Comparison of ENCODE assay signal across 9 mouse cellular contexts in the genomic region with DNA sequence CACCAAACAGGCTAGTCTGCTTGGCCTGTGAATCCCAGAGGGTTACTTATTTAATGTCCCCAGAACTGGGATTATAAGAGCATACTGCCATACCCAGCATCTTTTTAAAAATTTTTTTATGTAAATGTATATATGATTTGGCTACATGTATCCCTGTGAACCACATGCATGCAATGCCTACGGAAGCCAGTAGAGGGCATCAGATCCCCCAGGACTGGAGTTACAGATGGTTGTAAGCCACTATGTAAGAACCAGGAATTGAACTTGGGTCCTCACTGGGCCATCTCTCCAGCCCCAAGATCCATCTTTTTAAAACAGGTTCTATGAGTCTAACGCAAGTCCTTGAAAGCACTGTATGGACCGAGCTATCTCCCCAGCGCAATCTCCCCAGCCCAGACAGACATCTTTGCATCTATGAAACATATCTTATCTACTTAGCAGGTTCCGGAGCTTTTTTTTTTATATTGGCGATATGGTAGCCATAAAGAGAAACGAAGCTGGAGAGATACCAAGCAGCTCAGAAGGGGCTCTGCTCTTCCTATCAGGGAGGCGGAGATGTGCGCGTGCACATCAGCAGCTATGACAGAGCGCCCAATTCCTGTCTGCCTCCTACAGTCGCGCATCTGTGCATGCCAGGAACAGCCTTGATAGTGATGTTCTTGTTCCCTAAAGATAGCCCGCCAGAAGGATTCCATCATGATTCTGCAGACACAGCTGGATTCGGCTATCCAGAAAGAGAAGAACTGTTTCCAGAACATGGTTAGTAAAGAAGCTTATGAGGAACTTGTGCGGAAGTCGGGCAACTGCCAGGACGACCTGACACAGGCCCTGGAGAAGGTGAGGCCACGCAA. TPM values are rescaled to one million over a fixed set of nuclear protein-coding genes. Genes with fewer than 3 reads are reported as not detected.
A peak's percentile ranks its signal among the peaks of the same experiment; 100 is the strongest.
DNase-seq lines count a peak whose midpoint lies in the region; ATAC-seq and TF ChIP-seq lines count a peak whose summit lies in the region.
"Had no signal": no experiment of that assay in that cellular context is flagged by ENCODE, and none has a peak within 500 bp of the region (broad histone marks: within the 10 kb centered on the region; RNA-seq: fewer than 3 reads in every experiment).

No protein-coding gene starts in this region.

- ATAC-seq in midbrain, postnatal 0 days (ENCODE audit: low FRiP score), result no peak

- intact Hi-C loops in gastrocnemius, postnatal 14 days (cut with DNase I; ENCODE audit: low total_unique reads), result no loop called here

- H3K9me3 ChIP-seq in midbrain, postnatal 0 days (ENCODE audit: low read length), result no peaks in the 10 kb centered on the region

- no peak for TF ChIP-seq POLR2A in bone marrow, adult 2 months (IDR thresholded peaks at IDR 0.05; ENCODE audit: borderline replicate concordance, control insufficient read depth, low read depth, low read length)

- no peaks in the 10 kb centered on the region for H3K4me1 ChIP-seq in bone marrow, adult 2 months (ENCODE audit: control insufficient read depth, insufficient read depth, low read length)
- peaks cover 5% of the 10 kb centered on the region; the same call in 1 of the 2 replicates for H3K4me1 ChIP-seq in midbrain, postnatal 0 days (ENCODE audit: insufficient read depth, low read length)

- no peak overlapping the region for H3K9ac ChIP-seq in midbrain, postnatal 0 days (replicated peaks; ENCODE audit: low read length, poor library complexity, severe bottlenecking)

- TF ChIP-seq CTCF in bone marrow, adult 2 months (IDR thresholded peaks at IDR 0.05; ENCODE audit: control insufficient read depth, insufficient read depth, low read length), result peak; percentile 39
- peak; percentile 65 for TF ChIP-seq CTCF in midbrain, postnatal 0 days (IDR thresholded peaks at IDR 0.05)

- H3K27me3 ChIP-seq in midbrain, postnatal 0 days (ENCODE audit: insufficient read depth, low read length), result no peaks in the 10 kb centered on the region

- H3K4me3 ChIP-seq in bone marrow, adult 2 months (replicated peaks; ENCODE audit: control insufficient read depth, low read depth, low read length), result no peak overlapping the region
- H3K4me3 ChIP-seq in midbrain, postnatal 0 days (ENCODE audit: low read depth, low read length), result no peak overlapping the region

- WGBS in bone marrow, adult 2 months, result 84% methylated on average over 19 of the region's 19 CpGs
- 89% methylated on average over 19 of the region's 19 CpGs for WGBS in midbrain, postnatal 0 days

- H3K27ac ChIP-seq in bone marrow, adult 2 months (ENCODE audit: control insufficient read depth, insufficient read depth, low read depth, low read length, poor library complexity), result no peak overlapping the region
- H3K27ac ChIP-seq in midbrain, postnatal 0 days (ENCODE audit: low read depth, low read length), result no peak overlapping the region

- no peak overlapping the region for H3K4me2 ChIP-seq in midbrain, postnatal 0 days (ENCODE audit: low read depth, low read length, poor library complexity, severe bottlenecking)

- DNase-seq in gastrocnemius, adult 18-20 months (ENCODE audit: low spot score), result peak; percentile 26
- no peak for DNase-seq in gastrocnemius, postnatal 4 days (ENCODE audit: low spot score in 2 of 2)
- DNase-seq in ovary, postnatal 36 days (ENCODE audit: low spot score), result peak; percentile 35
- DNase-seq in ovary, postnatal 10 days (ENCODE audit: low spot score), result no peak
- peak; percentile 62 for DNase-seq in induced T-regulatory cell, adult 2 months (ENCODE audit: low read depth)
- DNase-seq in midbrain, postnatal 0 days (ENCODE audit: low spot score), result peak; percentile 42
- DNase-seq in gastrocnemius, postnatal 14 days, result no peak

- H3K36me3 ChIP-seq in midbrain, postnatal 0 days (ENCODE audit: insufficient read depth, low read length), result no peaks in the 10 kb centered on the region

RNA-seq across cellular contexts. Expression of a gene that starts 30.3 kb away (rescaled TPM):
- 10 to 100 TPM; 10.3 to 11.4 TPM for total RNA-seq in gastrocnemius, adult 18-20 months (2021)
- total RNA-seq in gastrocnemius, postnatal 4 days (2021), result 10 to 100 TPM; 19.4 to 22.5 TPM
- polyA plus RNA-seq in bone marrow, adult 2 months (2011; ENCODE audit: insufficient read depth, insufficient read length, low replicate concordance, missing spikeins), result 13.6 and 27.3 TPM in 2 replicates
- total RNA-seq in midbrain, postnatal 0 days (2014; rRNA removed), result 24.3 and 25.2 TPM in 2 replicates
- polyA plus RNA-seq in midbrain, postnatal 0 days (2015; fragmentation: Nextera tagmentation; extraction: Ambion mirVana), result 13.4 and 13.5 TPM in 2 replicates
- total RNA-seq in gastrocnemius, postnatal 14 days (2021), result 10 to 100 TPM; 10.1 to 10.3 TPM

RNA-seq across cellular contexts. Expression of a gene that starts 30.3 kb away (rescaled TPM):
- total RNA-seq in gastrocnemius, adult 18-20 months (2021), result 1 to 10 TPM; 5.5 to 7.3 TPM
- total RNA-seq in gastrocnemius, postnatal 4 days (2021), result 1 to 10 TPM; 7.7 to 9.2 TPM
- polyA plus RNA-seq in bone marrow, adult 2 months (2011; ENCODE audit: insufficient read depth, insufficient read length, low replicate concordance, missing spikeins), result 7.0 and 16.2 TPM in 2 replicates
- 10.0 and 14.3 TPM in 2 replicates for total RNA-seq in midbrain, postnatal 0 days (2014; rRNA removed)
- 33.5 TPM in 2 replicates for polyA plus RNA-seq in midbrain, postnatal 0 days (2015; fragmentation: Nextera tagmentation; extraction: Ambion mirVana)
- total RNA-seq in gastrocnemius, postnatal 14 days (2021), result 1 to 10 TPM; 6.2 to 6.4 TPM

RNA-seq across cellular contexts. Expression of a gene that starts 41.5 kb away (rescaled TPM):
- total RNA-seq in gastrocnemius, adult 18-20 months (2021), result not detected
- not detected for total RNA-seq in gastrocnemius, postnatal 4 days (2021)
- polyA plus RNA-seq in bone marrow, adult 2 months (2011; ENCODE audit: insufficient read depth, insufficient read length, low replicate concordance, missing spikeins), result not detected in 2 replicates
- total RNA-seq in midbrain, postnatal 0 days (2014; rRNA removed), result 2.2 and 2.7 TPM in 2 replicates
- polyA plus RNA-seq in midbrain, postnatal 0 days (2015; fragmentation: Nextera tagmentation; extraction: Ambion mirVana), result 1.2 TPM in 2 replicates
- under 1 TPM in 1 of 2 experiments, not detected in 1; 0.06 TPM for total RNA-seq in gastrocnemius, postnatal 14 days (2021)

RNA-seq across cellular contexts. Expression of a gene that starts 43.6 kb away (rescaled TPM):
- 10 to 100 TPM; 12.9 to 28.3 TPM for total RNA-seq in gastrocnemius, adult 18-20 months (2021)
- 10 to 100 TPM in 1 of 2 experiments, 1 to 10 TPM in 1; 8.1 to 27.6 TPM for total RNA-seq in gastrocnemius, postnatal 4 days (2021)
- 219 and 732 TPM in 2 replicates for polyA plus RNA-seq in bone marrow, adult 2 months (2011; ENCODE audit: insufficient read depth, insufficient read length, low replicate concordance, missing spikeins)
- 1.6 TPM in 1 of 2 replicates, not detected in the other for total RNA-seq in midbrain, postnatal 0 days (2014; rRNA removed)
- polyA plus RNA-seq in midbrain, postnatal 0 days (2015; fragmentation: Nextera tagmentation; extraction: Ambion mirVana), result 0.12 and 0.26 TPM in 2 replicates
- total RNA-seq in gastrocnemius, postnatal 14 days (2021), result 1 to 10 TPM; 2.1 to 4.7 TPM
- total RNA-seq: layer of hippocampus, postnatal 25 days had no signal

Comparison
In these comparisons a context has a peak if more than half of its experiments do, and no peak if none do; other contexts are left out.
1. DNase-seq: peak in gastrocnemius, adult 18-20 months (single experiment), ovary, postnatal 36 days (single experiment), induced T-regulatory cell, adult 2 months (single experiment) and midbrain, postnatal 0 days (single experiment); none in gastrocnemius, postnatal 4 days (0 of 2), ovary, postnatal 10 days (single experiment) and gastrocnemius, postnatal 14 days (single experiment).